Mouse (Mus musculus) kidney, adult 2 months (tissue): Measurements from ENCODE around the gene Rad51c.
"Not testable (repeated sequence)": the region's sequence is repeated elsewhere in the genome, so short reads cannot be mapped to it uniquely, and the experiment has no call there.

Experiments
- CTCF ChIP-seq: fragments of 200-500 bp; conservative IDR thresholded peaks from 2 replicates; pipeline ENCODE4 v1.5.1; 2011; ENCODE audit warnings: low read depth, mild to moderate bottlenecking, control low read depth, low read length, moderate library complexity, mixed read lengths; ENCODE audit not compliant: insufficient read depth, insufficient read length
- POLR2A ChIP-seq: fragments of 200-500 bp; IDR thresholded peaks from one replicate; pipeline ENCODE4 v1.6.1; 2011; ENCODE audit warnings: low read depth, low read length, control low read depth

DNA sequence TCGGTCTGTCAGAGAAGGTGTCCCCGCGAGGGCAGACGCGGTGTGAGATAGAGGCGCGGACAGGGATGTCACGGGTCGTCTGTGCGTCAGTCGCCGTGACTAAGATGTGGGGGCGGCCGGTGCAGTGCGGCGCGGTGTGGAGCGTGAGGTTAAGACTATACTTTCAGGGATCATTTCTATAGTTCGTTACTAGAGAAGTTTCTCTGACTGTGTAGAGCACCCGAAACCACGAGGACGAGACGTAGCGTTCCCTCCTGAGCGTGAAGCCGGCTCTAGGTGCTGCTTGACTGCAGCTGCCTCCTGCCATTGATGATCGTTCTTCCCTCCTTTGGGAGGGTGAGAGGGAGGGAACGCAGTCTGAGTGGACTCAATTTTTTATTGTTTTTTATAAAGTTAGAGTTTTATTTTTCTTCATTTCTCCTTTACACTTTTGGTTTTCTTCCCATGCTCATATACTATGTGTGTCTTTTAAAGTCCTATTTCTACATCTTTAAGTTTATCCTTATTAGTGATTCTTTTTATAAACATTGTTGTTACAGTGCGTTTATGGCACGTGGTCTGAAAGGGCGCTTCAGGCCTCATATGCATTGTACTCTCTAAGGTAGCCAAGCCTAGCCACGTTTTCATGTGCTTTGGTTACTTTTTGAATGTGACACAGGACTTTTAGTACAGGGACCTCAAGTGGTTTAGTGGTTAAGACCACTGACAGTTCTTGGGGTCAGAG, 43.9 kb upstream of the Rad51c start:
- not testable (repeated sequence) for TF ChIP-seq CTCF, POLR2A
